Mouse (Mus musculus) MEL (cell line): ENCODE data around the gene Sertad2. TPM values are rescaled to one million over a fixed set of nuclear protein-coding genes. Genes with fewer than 3 reads are reported as not detected.

ENCODE experiments used
- DNase-seq: peaks from one replicate; pipeline ENCODE4 v3.0.0; 2011; ENCODE audit warnings: low read depth, low spot score
- H3K27ac ChIP-seq: 2 replicates; pipeline ENCODE4 v1.5.1; 2012; ENCODE audit warnings: low read depth, mild to moderate bottlenecking, control low read depth, low read length, moderate library complexity; ENCODE audit not compliant: control insufficient read depth
- H3K27me3 ChIP-seq, 2 experiments: fragments of 150-350 bp in 1 of 2; sonication (generic) in 1 of 2; 2 replicates each; pipeline ENCODE4 v1.6.1; 2012; ENCODE audit warnings: low read length in 2 of 2, mild to moderate bottlenecking in 2 of 2, improper control_type of control experiment in 1 of 2, moderate library complexity in 1 of 2; ENCODE audit not compliant: insufficient read depth in 2 of 2, control insufficient read depth in 1 of 2
- H3K36me3 ChIP-seq, 2 experiments: 2 replicates each; pipeline ENCODE4 v1.6.1; 2012 to 2014; ENCODE audit warnings: low read length in 2 of 2, improper control_type of control experiment in 1 of 2, inconsistent platforms in 1 of 2, mild to moderate bottlenecking in 1 of 2; ENCODE audit not compliant: insufficient read depth in 2 of 2, control insufficient read depth in 1 of 2
- H3K4me1 ChIP-seq, 2 experiments: fragments of 150-350 bp in 1 of 2; sonication (generic) in 1 of 2; 2 replicates each; pipeline ENCODE4 v1.6.1; 2012; ENCODE audit warnings: low read length in 2 of 2, improper control_type of control experiment in 1 of 2, mild to moderate bottlenecking in 1 of 2; ENCODE audit not compliant: insufficient read depth in 2 of 2, control insufficient read depth in 1 of 2
- H3K4me3 ChIP-seq, 2 experiments: fragments of 150-350 bp in 1 of 2; sonication (generic) in 1 of 2; 2 replicates each; pipeline ENCODE4 v1.5.1; 2012; ENCODE audit warnings: low read depth in 2 of 2, low read length in 2 of 2, mild to moderate bottlenecking in 2 of 2, moderate library complexity in 2 of 2, control low read depth in 1 of 2, improper control_type of control experiment in 1 of 2; ENCODE audit not compliant: control insufficient read depth in 1 of 2, insufficient read depth in 1 of 2
- H3K79me2 ChIP-seq: 2 replicates; pipeline ENCODE4 v1.6.1; 2012; ENCODE audit warnings: mild to moderate bottlenecking, low read length, moderate library complexity; ENCODE audit not compliant: control insufficient read depth, poor library complexity, insufficient read depth
- H3K9ac ChIP-seq: 2 replicates; pipeline ENCODE4 v1.6.1; 2012; ENCODE audit warnings: low read depth, mild to moderate bottlenecking, control low read depth, low read length, moderate library complexity; ENCODE audit not compliant: control insufficient read depth, poor library complexity, severe bottlenecking
- H3K9me3 ChIP-seq: fragments of 150-350 bp; sonication (generic); replicated peaks from 2 replicates; pipeline ENCODE4 v1.6.1; 2012; ENCODE audit warnings: mild to moderate bottlenecking, low read length, improper control_type of control experiment, moderate library complexity; ENCODE audit not compliant: insufficient read depth
- CHD2 ChIP-seq: IDR thresholded peaks from 2 replicates; pipeline ENCODE4 v1.6.1; 2011; ENCODE audit warnings: low read length, improper control_type of control experiment
- CTCF ChIP-seq, 3 experiments: IDR thresholded peaks in 2 of 3; conservative IDR thresholded peaks in 1 of 3; 2 replicates each; pipeline ENCODE4 v1.5.1; 2011 to 2012; ENCODE audit warnings: low read length in 3 of 3, low read depth in 2 of 3, mild to moderate bottlenecking in 2 of 3, improper control_type of control experiment in 1 of 3, inconsistent platforms in 1 of 3, mixed read lengths in 1 of 3, moderate library complexity in 1 of 3; ENCODE audit not compliant: control insufficient read depth in 1 of 3, insufficient read depth in 1 of 3, poor library complexity in 1 of 3, severe bottlenecking in 1 of 3
- ELF1 ChIP-seq: IDR thresholded peaks from 2 replicates; pipeline ENCODE4 v1.6.1; 2014; ENCODE audit warnings: low read depth, mild to moderate bottlenecking, inconsistent platforms, low read length, improper control_type of control experiment, moderate library complexity
- JUND ChIP-seq: IDR thresholded peaks from 2 replicates; pipeline ENCODE4 v1.6.1; 2011; ENCODE audit warnings: low read depth, mild to moderate bottlenecking, improper control_type of control experiment, low read length
- KAT2A ChIP-seq: conservative IDR thresholded peaks from 2 replicates; pipeline ENCODE4 v1.6.1; 2012; ENCODE audit warnings: low read depth, low read length, improper control_type of control experiment, inconsistent platforms
- MAZ ChIP-seq: IDR thresholded peaks from 2 replicates; pipeline ENCODE4 v1.6.1; 2012; ENCODE audit warnings: low read depth, mild to moderate bottlenecking, inconsistent platforms, low read length, improper control_type of control experiment
- MEF2A ChIP-seq: IDR thresholded peaks from 2 replicates; pipeline ENCODE4 v1.6.1; 2014; ENCODE audit warnings: low read depth, mild to moderate bottlenecking, inconsistent platforms, low read length, improper control_type of control experiment; ENCODE audit not compliant: poor library complexity, insufficient replicate concordance, severe bottlenecking; ENCODE audit errors: extremely low read depth
- POLR2A ChIP-seq, 2 experiments: IDR thresholded peaks; 2 replicates each; pipeline ENCODE4 v1.6.1; 2011 to 2012; ENCODE audit warnings: low read length in 2 of 2, mild to moderate bottlenecking in 2 of 2, control low read depth in 1 of 2, improper control_type of control experiment in 1 of 2, low read depth in 1 of 2, moderate library complexity in 1 of 2; ENCODE audit not compliant: control insufficient read depth in 1 of 2, insufficient read depth in 1 of 2, poor library complexity in 1 of 2
- POLR2AphosphoS5 ChIP-seq: IDR thresholded peaks from 2 replicates; pipeline ENCODE4 v1.6.1; 2012; ENCODE audit warnings: low read depth, borderline replicate concordance, mild to moderate bottlenecking, inconsistent platforms, low read length, moderate library complexity, mixed read lengths
- RCOR1 ChIP-seq: IDR thresholded peaks from 2 replicates; pipeline ENCODE4 v1.6.1; 2012; ENCODE audit warnings: low read depth, mild to moderate bottlenecking, inconsistent platforms, low read length, improper control_type of control experiment
- SMC3 ChIP-seq: IDR thresholded peaks from 2 replicates; pipeline ENCODE4 v1.6.1; 2011; ENCODE audit warnings: low read depth, low read length, improper control_type of control experiment
- TAL1 ChIP-seq: IDR thresholded peaks from 2 replicates; pipeline ENCODE4 v1.6.1; 2012; ENCODE audit warnings: mild to moderate bottlenecking, inconsistent platforms, low read length, moderate library complexity, mixed read lengths
- UBTF ChIP-seq: IDR thresholded peaks from 2 replicates; pipeline ENCODE4 v1.6.1; 2012; ENCODE audit warnings: low read depth, mild to moderate bottlenecking, inconsistent platforms, low read length, improper control_type of control experiment, moderate library complexity, borderline replicate concordance; ENCODE audit not compliant: insufficient read depth
- USF1 ChIP-seq: IDR thresholded peaks from 2 replicates; pipeline ENCODE4 v1.6.1; 2014; ENCODE audit warnings: low read depth, mild to moderate bottlenecking, inconsistent platforms, low read length, improper control_type of control experiment, moderate library complexity
- ZKSCAN1 ChIP-seq: IDR thresholded peaks from 2 replicates; pipeline ENCODE4 v1.6.1; 2012; ENCODE audit warnings: low read depth, mild to moderate bottlenecking, inconsistent platforms, low read length, improper control_type of control experiment, moderate library complexity
- polyA plus RNA-seq, 2 experiments: library from polyadenylated mRNA; stranded (reverse) in 1 of 2; unstranded in 1 of 2; fragments of >175 nt in 1 of 2; fragments of >200 nt in 1 of 2; gene quantifications; 2 replicates each; pipeline versions ENCODE4 v1.2.1 to v1.2.4; 2012; ENCODE audit warnings: low replicate concordance in 2 of 2, low read depth in 1 of 2; ENCODE audit not compliant: insufficient read length in 2 of 2, insufficient read depth in 1 of 2, missing spikeins in 1 of 2
- total RNA-seq: library from RNA; depleted of rRNA; stranded (reverse); fragments of 300-350 nt; gene quantifications from 2 replicates; pipeline ENCODE4 v1.2.3, GENCODE M21; 2012

The Sertad2 gene
- total and polyA plus RNA-seq, 3 experiments: 7.0 to 11.5 TPM; not detected in 1

DNA sequence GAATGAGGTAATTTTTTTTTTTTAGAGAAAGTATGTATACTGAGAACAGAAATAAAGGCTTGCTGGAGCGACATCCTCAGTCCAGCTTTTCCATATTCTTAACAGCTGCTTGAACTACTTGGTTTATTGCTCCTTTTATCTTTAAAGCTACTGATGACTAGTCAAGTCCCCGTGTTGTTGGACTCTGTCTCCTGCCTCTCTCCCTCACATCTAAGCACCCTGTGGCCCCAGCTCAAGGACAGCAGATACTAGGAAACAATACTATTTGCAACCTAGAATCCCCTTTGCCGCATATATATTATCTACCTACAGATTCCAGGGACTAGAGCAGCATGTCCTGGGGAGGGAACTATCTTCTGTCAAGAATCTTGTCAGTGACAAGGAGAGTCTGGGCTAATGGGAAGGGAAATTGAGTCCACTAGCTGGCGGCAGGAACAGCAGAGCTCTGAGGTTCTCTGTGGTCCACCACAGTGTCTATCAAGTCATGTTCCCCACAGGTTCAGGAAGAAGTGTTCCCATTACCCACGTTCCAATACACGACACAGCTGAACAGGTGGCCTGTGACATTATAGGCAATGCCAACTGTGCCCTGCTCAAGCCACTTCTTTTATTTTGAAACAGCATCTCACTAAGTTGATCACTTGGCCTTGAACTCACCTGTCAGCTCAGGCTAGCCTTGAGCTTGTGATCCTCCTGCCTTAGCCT is 49.0 kb upstream of the Sertad2 start:
- Histone ChIP-seq H3K9ac (no peak overlapping the region), H3K27ac (no peak overlapping the region), H3K4me3 (no peak overlapping the region), H3K9me3 (no peaks in the 10 kb centered on the region), H3K79me2 (no peaks in the 10 kb centered on the region), H3K4me1 (no peaks in the 10 kb centered on the region), H3K27me3 (peaks cover 2 to 11% of the 10 kb centered on the region in 2 experiments), H3K36me3 (no peaks in the 10 kb centered on the region)
- TF ChIP-seq ZKSCAN1 (no peak), ELF1 (no peak), MAZ (no peak), JUND (no peak), UBTF (no peak), TAL1 (no peak), MEF2A (no peak), RCOR1 (no peak), CHD2 (no peak), POLR2AphosphoS5 (no peak), KAT2A (no peak), POLR2A (IDR thresholded peaks at IDR 0.05; ENCODE audit: control insufficient read depth in 1 of 2, insufficient read depth in 1 of 2, low read depth in 1 of 2, low read length in 2 of 2, poor library complexity in 1 of 2) (no peak), USF1 (no peak)
- DNase-seq: no peak

- H3K9ac ChIP-seq: no peak overlapping the region
- no peaks in the 10 kb centered on the region for H3K4me1 ChIP-seq
- H3K4me3 ChIP-seq: no peak overlapping the region
- peaks cover 0 to 3% of the 10 kb centered on the region in 2 experiments; a peak in 2 of 4 replicates for H3K27me3 ChIP-seq
- peak; percentile 17 for DNase-seq
- H3K27ac ChIP-seq: no peak overlapping the region
- TF ChIP-seq CTCF (IDR thresholded peaks at IDR 0.05 in 2 of 3, conservative IDR thresholded peaks at IDR 0.05 in 1 of 3; ENCODE audit: control insufficient read depth in 1 of 3, insufficient read depth in 1 of 3, low read depth in 2 of 3, low read length in 3 of 3, poor library complexity in 1 of 3, severe bottlenecking in 1 of 3): peak; percentile 1 to 18 (median 6); a peak in 2 of 6 replicates
- peak; percentile 24; the same call in 1 of the 2 replicates for TF ChIP-seq SMC3
- TF ChIP-seq MEF2A: no peak
- no peaks in the 10 kb centered on the region for H3K9me3 ChIP-seq
- no peaks in the 10 kb centered on the region for H3K79me2 ChIP-seq
- H3K36me3 ChIP-seq: no peaks in the 10 kb centered on the region
Observed at GRCm38 (mm10) chr11:20500516-20500915, 42.5 kb upstream of the Sertad2 start.
